Comparison of ENCODE assay signal across 18 mouse cellular contexts in the genomic region with DNA sequence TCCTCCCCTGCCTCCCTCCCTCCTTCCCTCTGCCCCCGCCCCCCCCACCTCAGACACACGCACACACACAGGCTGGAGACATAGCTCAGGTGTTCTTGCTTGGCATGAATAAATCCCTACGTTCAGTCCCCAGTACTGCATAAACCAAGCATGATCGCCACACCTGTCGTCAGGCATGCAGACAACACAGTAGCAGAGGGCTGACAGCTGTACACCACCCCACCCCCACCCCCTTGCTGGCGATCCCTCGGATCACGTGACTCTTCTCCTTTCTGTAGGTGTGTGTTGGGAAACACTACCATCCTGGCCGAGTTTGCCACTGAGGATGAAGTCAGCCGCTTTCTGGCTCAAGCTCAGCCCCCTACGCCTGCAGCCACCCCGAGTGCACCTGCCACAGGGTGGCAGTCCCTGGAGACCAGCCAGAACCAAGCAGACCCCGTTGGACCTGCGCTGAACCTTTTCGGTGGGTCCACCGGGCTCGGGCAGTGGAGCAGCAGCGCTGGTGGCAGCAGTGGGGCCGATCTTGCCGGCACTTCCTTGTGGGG. TPM values are rescaled to one million over a fixed set of nuclear protein-coding genes. Genes with fewer than 3 reads are reported as not detected.
DNase-seq lines count a peak whose midpoint lies in the region; ATAC-seq and TF ChIP-seq lines count a peak whose summit lies in the region.
"Had no signal": no experiment of that assay in that cellular context is flagged by ENCODE, and none has a peak within 500 bp of the region (broad histone marks: within the 10 kb centered on the region; RNA-seq: fewer than 3 reads in every experiment).

No protein-coding gene starts in this region.

- TF ChIP-seq EP300 in liver, embryonic 14.5 days (IDR thresholded peaks at IDR 0.05; ENCODE audit: low read depth), result no peak

- H3K4me2 ChIP-seq in liver, embryonic 14.5 days (ENCODE audit: low read depth), result no peak overlapping the region
- no peak overlapping the region for H3K4me2 ChIP-seq in myocyte (ENCODE audit: low read depth)
- H3K4me2 ChIP-seq: lung, embryonic 14.5 days had no signal

- H3K9me3 ChIP-seq in liver, embryonic 14.5 days (ENCODE audit: control insufficient read depth, low read length), result no peaks in the 10 kb centered on the region
- H3K9me3 ChIP-seq: heart, embryonic 10.5 days; megakaryocyte, embryonic 14.5 days had no signal

- no peak for DNase-seq in liver, embryonic 14.5 days (ENCODE audit: low read depth in 3 of 3, low spot score in 3 of 3)
- DNase-seq in liver (no peak), ES-CJ7 (ENCODE audit: low read depth, low spot score) (peak; percentile 69), WW6 (ENCODE audit: low read depth, low spot score) (peak; percentile 14)
- DNase-seq in layer of hippocampus, postnatal 36 days, result no peak
- no peak for DNase-seq in frontal cortex, postnatal 14 days (ENCODE audit: low spot score in 2 of 2)
- DNase-seq: adrenal gland, postnatal 10 days; cerebellum, adult 2 months; gastrocnemius, postnatal 25 days; kidney, adult 9 months; kidney, postnatal 4 days; left cerebral cortex, postnatal 4 days; lung, embryonic 14.5 days had no signal

- no peaks in the 10 kb centered on the region for H3K79me2 ChIP-seq in myocyte (ENCODE audit: control insufficient read depth, insufficient read depth)

- H3K4me1 ChIP-seq in liver, embryonic 14.5 days (replicated peaks; ENCODE audit: control insufficient read depth in 2 of 2, insufficient read depth in 2 of 2, low read length in 1 of 2), result peaks cover 0 to 3% of the 10 kb centered on the region in 2 experiments; a peak in 1 of 4 replicates

- TF ChIP-seq CTCF in liver, embryonic 14.5 days (IDR thresholded peaks at IDR 0.05; ENCODE audit: low read depth), result no peak

- TF ChIP-seq POLR2A in myocyte (IDR thresholded peaks at IDR 0.05; ENCODE audit: insufficient read length, low read depth), result no peak

- H3ac ChIP-seq in myocyte (ENCODE audit: control insufficient read depth, insufficient read length), result no peak overlapping the region

- H3K9ac ChIP-seq in liver, embryonic 14.5 days (replicated peaks), result no peak overlapping the region
- H3K9ac ChIP-seq: lung, embryonic 14.5 days had no signal

- WGBS in liver, embryonic 14.5 days (ENCODE audit: insufficient replicate concordance), result 85% methylated on average over 20 of the region's 20 CpGs

- peaks cover 66% of the 10 kb centered on the region for H3K36me3 ChIP-seq in liver, embryonic 14.5 days (replicated peaks; ENCODE audit: control insufficient read depth, insufficient read depth, low read depth)
- H3K36me3 ChIP-seq in myocyte (ENCODE audit: control insufficient read depth, insufficient read depth), result peaks cover 55% of the 10 kb centered on the region

- H3K27me3 ChIP-seq in liver, embryonic 14.5 days (ENCODE audit: control insufficient read depth, insufficient read depth, low read length), result no peaks in the 10 kb centered on the region
- no peaks in the 10 kb centered on the region for H3K27me3 ChIP-seq in myocyte (ENCODE audit: control insufficient read depth, insufficient read depth, insufficient read length)
- H3K27me3 ChIP-seq: megakaryocyte, embryonic 14.5 days had no signal

- no peak overlapping the region for H3K27ac ChIP-seq in liver, embryonic 14.5 days
- H3K27ac ChIP-seq: heart, embryonic 10.5 days had no signal

- H3K4me3 ChIP-seq in liver, embryonic 14.5 days (ENCODE audit: insufficient read depth in 1 of 2, low read depth in 2 of 2, low read length in 2 of 2), result no peak overlapping the region
- H3K4me3 ChIP-seq in myocyte, result no peak overlapping the region
- H3K4me3 ChIP-seq: erythroblast, embryonic 14.5 days; heart, embryonic 10.5 days; megakaryocyte, embryonic 14.5 days had no signal

- peak; percentile 11; the same call in 1 of the 2 replicates for ATAC-seq in liver, embryonic 14.5 days (ENCODE audit: insufficient read depth)
- ATAC-seq: forebrain, embryonic 16.5 days had no signal

TF ChIP-seq in myocyte, 11 proteins besides CTCF, POLR2A, EP300 and RAD21:
- no peak for TF ChIP-seq REST (IDR thresholded peaks at IDR 0.05; ENCODE audit: insufficient read depth, insufficient read length)
- TF ChIP-seq USF1 (IDR thresholded peaks at IDR 0.05; ENCODE audit: low read depth), result no peak
- no peak for TF ChIP-seq SRF (IDR thresholded peaks at IDR 0.05; ENCODE audit: control insufficient read depth, insufficient read length, low read depth)
- TF ChIP-seq CEBPB (IDR thresholded peaks at IDR 0.05; ENCODE audit: insufficient read depth, poor library complexity, severe bottlenecking), result no peak
- no peak for TF ChIP-seq POLR2AphosphoS2 (IDR thresholded peaks at IDR 0.05; ENCODE audit: insufficient read length, low read depth)
- peak in 2 of 3 experiments; percentile 47 to 60 for TF ChIP-seq MYOG (IDR thresholded peaks at IDR 0.05; ENCODE audit: control insufficient read depth in 1 of 3, insufficient read depth in 1 of 3, insufficient read length in 2 of 3, low read depth in 2 of 3)
- TF ChIP-seq E2F4 (IDR thresholded peaks at IDR 0.05; ENCODE audit: insufficient read depth), result no peak
- TF ChIP-seq TCF12 (IDR thresholded peaks at IDR 0.05; ENCODE audit: insufficient read depth, poor library complexity, severe bottlenecking), result no peak
- no peak for TF ChIP-seq MAX (IDR thresholded peaks at IDR 0.05; ENCODE audit: low read depth)
- TF ChIP-seq MYOD1 (IDR thresholded peaks at IDR 0.05; ENCODE audit: control insufficient read depth in 1 of 3, insufficient read length in 2 of 3, low read depth in 2 of 3), result peak in 1 of 3 experiments; percentile 68

RNA-seq across cellular contexts. Expression of a gene that starts 19.4 kb away (rescaled TPM):
- polyA plus RNA-seq in liver, embryonic 14.5 days (2012; rRNA removed), result 28.7 and 43.8 TPM in 2 replicates
- 48.2 and 57.5 TPM in 2 replicates for polyA plus RNA-seq in liver, embryonic 14.5 days (2014; fragmentation: Nextera tagmentation; extraction: Ambion mirVana)
- polyA plus RNA-seq in myocyte (2012; fragmentation: generic; extraction: Trizol), result 151 TPM
- total RNA-seq in layer of hippocampus, postnatal 36 days (2021), result 10 to 100 TPM; 24.9 to 31.5 TPM

RNA-seq across cellular contexts. Expression of a gene that starts 48.7 kb away (rescaled TPM):
- 7.4 and 8.5 TPM in 2 replicates for polyA plus RNA-seq in liver, embryonic 14.5 days (2012; rRNA removed)
- 6.2 and 7.5 TPM in 2 replicates for polyA plus RNA-seq in liver, embryonic 14.5 days (2014; fragmentation: Nextera tagmentation; extraction: Ambion mirVana)
- 32.3 TPM for polyA plus RNA-seq in myocyte (2012; fragmentation: generic; extraction: Trizol)
- total RNA-seq in layer of hippocampus, postnatal 36 days (2021), result 10 to 100 TPM; 72.0 to 84.3 TPM

Comparison
In these comparisons a context has a peak if more than half of its experiments do, and no peak if none do; other contexts are left out.
1. DNase-seq: peak in ES-CJ7 (single experiment) and WW6 (single experiment); none in liver, embryonic 14.5 days (0 of 3), liver (single experiment), layer of hippocampus, postnatal 36 days (0 of 2) and frontal cortex, postnatal 14 days (0 of 2).